Comparison of ENCODE assay signal across 17 mouse cellular contexts in the genomic region with DNA sequence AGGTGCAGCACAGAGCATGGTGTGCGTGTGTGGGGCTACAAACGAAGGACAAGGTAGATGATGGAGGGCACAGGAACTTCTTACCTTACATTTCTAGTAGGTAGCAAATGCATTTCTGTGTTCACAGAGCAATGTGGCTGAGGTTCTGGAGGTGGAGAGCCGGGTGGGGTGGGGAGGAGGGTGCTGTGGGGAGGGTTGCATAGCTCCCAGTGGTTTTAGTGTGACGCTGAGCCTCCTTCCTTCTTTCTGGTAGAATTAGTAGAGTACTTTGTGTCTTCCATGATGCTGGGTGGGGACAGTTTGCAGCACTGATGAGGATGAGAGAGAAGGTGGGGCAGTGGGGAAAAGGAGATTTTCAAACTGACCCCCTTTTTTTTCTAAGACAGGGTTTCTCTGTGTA.
"Had no signal": no experiment of that assay in that cellular context is flagged by ENCODE, and none has a peak within 500 bp of the region (broad histone marks: within the 10 kb centered on the region; RNA-seq: fewer than 3 reads in every experiment).

No protein-coding gene starts in this region.

- H3K9me3 ChIP-seq: limb, embryonic 10.5 days; midbrain, embryonic 10.5 days; neural tube, embryonic 12.5 days; stomach, embryonic 15.5 days had no signal

- H3K36me3 ChIP-seq: limb, embryonic 10.5 days; neural tube, embryonic 12.5 days; stomach, embryonic 15.5 days had no signal

- DNase-seq: kidney, adult 11 months; kidney, adult 9 months; lung, embryonic 14.5 days; lung, postnatal 10 days; midbrain, embryonic 14.5 days; retina, postnatal 1 day; thymus, adult 2 months; thymus, postnatal 25 days had no signal

- H3K27ac ChIP-seq: kidney, postnatal 0 days; left cerebral cortex, adult 2 months; limb, embryonic 10.5 days; macrophage; midbrain, embryonic 10.5 days; neural tube, embryonic 12.5 days; stomach, embryonic 15.5 days had no signal

- H3K4me3 ChIP-seq: left cerebral cortex, adult 2 months; limb, embryonic 10.5 days; midbrain, embryonic 10.5 days; myocyte; neural tube, embryonic 12.5 days; stomach, embryonic 15.5 days had no signal

- H3K27me3 ChIP-seq: neural tube, embryonic 12.5 days; stomach, embryonic 15.5 days had no signal

- H3K9ac ChIP-seq: lung, embryonic 14.5 days; neural tube, embryonic 12.5 days; stomach, embryonic 15.5 days had no signal

- H3K4me2 ChIP-seq: liver, embryonic 11.5 days; lung, embryonic 14.5 days; neural tube, embryonic 12.5 days; stomach, embryonic 15.5 days had no signal
